16 mouse cellular contexts compared by ENCODE assay signal in genomic region chr15:101372131-101372977, GRCm38 (mm10). TPM values are rescaled to one million over a fixed set of nuclear protein-coding genes. Genes with fewer than 3 reads are reported as not detected.
DNase-seq lines count a peak whose midpoint lies in the region; ATAC-seq and TF ChIP-seq lines count a peak whose summit lies in the region.
"Had no signal": no experiment of that assay in that cellular context is flagged by ENCODE, and none has a peak within 500 bp of the region (broad histone marks: within the 10 kb centered on the region; RNA-seq: fewer than 3 reads in every experiment).

No protein-coding gene starts in this region.

- no peak for TF ChIP-seq CTCF in lung, embryonic 14.5 days (IDR thresholded peaks at IDR 0.05; ENCODE audit: low read depth)

- H3K4me2 ChIP-seq in heart, embryonic 12.5 days: no peak overlapping the region
- H3K4me2 ChIP-seq in kidney, embryonic 15.5 days: no peak overlapping the region
- no peak overlapping the region for H3K4me2 ChIP-seq in lung, embryonic 14.5 days
- H3K4me2 ChIP-seq: neural tube, embryonic 15.5 days had no signal

- peaks cover 7% of the 10 kb centered on the region; the same call in 1 of the 2 replicates for H3K27me3 ChIP-seq in heart, embryonic 12.5 days (replicated peaks)
- 0 out of 2 replicates have a peak, but pooled peaks cover 4% of the 10 kb centered on the region for H3K27me3 ChIP-seq in kidney, embryonic 15.5 days
- no peaks in the 10 kb centered on the region for H3K27me3 ChIP-seq in lung, embryonic 14.5 days (ENCODE audit: insufficient read depth, low read length)
- H3K27me3 ChIP-seq: neural tube, embryonic 15.5 days had no signal

- DNase-seq in heart, adult 11 months: peak; percentile 97
- DNase-seq in kidney, postnatal 14 days: peak; percentile 46
- DNase-seq in lung, embryonic 14.5 days: peak; percentile 15
- DNase-seq in skeletal muscle tissue, adult 2 months (ENCODE audit: low read depth, low spot score): peak; percentile 69
- DNase-seq in MN1 (ENCODE audit: low spot score): no peak
- no peak for DNase-seq in layer of hippocampus, adult 11-12 months (ENCODE audit: low spot score)
- DNase-seq: adrenal gland, adult 8-10 months; cerebellum, adult 18-20 months; gastrocnemius, postnatal 10 days; midbrain, embryonic 14.5 days had no signal

- peaks cover 84% of the 10 kb centered on the region for H3K4me1 ChIP-seq in heart, embryonic 12.5 days (replicated peaks)
- H3K4me1 ChIP-seq in kidney, embryonic 15.5 days: peaks cover 75% of the 10 kb centered on the region
- peaks cover 25% of the 10 kb centered on the region for H3K4me1 ChIP-seq in lung, embryonic 14.5 days (ENCODE audit: insufficient read depth)

- no peak overlapping the region for H3K9ac ChIP-seq in heart, embryonic 12.5 days
- H3K9ac ChIP-seq in kidney, embryonic 15.5 days: no peak overlapping the region
- no peak overlapping the region for H3K9ac ChIP-seq in lung, embryonic 14.5 days
- H3K9ac ChIP-seq: liver, embryonic 14.5 days; neural tube, embryonic 15.5 days had no signal

- H3K9me3 ChIP-seq in heart, embryonic 12.5 days (replicated peaks): no peaks in the 10 kb centered on the region
- no peaks in the 10 kb centered on the region for H3K9me3 ChIP-seq in kidney, embryonic 15.5 days (replicated peaks)
- H3K9me3 ChIP-seq in lung, embryonic 14.5 days (ENCODE audit: low read depth, low read length): no peaks in the 10 kb centered on the region
- H3K9me3 ChIP-seq: neural tube, embryonic 15.5 days had no signal

- H3K27ac ChIP-seq in heart, embryonic 12.5 days (ENCODE audit: poor library complexity, severe bottlenecking): no peak overlapping the region
- no peak overlapping the region for H3K27ac ChIP-seq in kidney, embryonic 15.5 days
- H3K27ac ChIP-seq in lung, embryonic 14.5 days (ENCODE audit: low read depth): no peak overlapping the region
- H3K27ac ChIP-seq: liver, embryonic 14.5 days; neural tube, embryonic 15.5 days had no signal

- no peak overlapping the region for H3K4me3 ChIP-seq in heart, embryonic 12.5 days
- H3K4me3 ChIP-seq in kidney, embryonic 15.5 days (replicated peaks): no peak overlapping the region
- no peak overlapping the region for H3K4me3 ChIP-seq in lung, embryonic 14.5 days (ENCODE audit: low read depth, low read length)
- H3K4me3 ChIP-seq: neural tube, embryonic 15.5 days had no signal

- no peak for ATAC-seq in heart, embryonic 12.5 days (ENCODE audit: insufficient number of reproducible peaks, low FRiP score)
- no peak for ATAC-seq in kidney, embryonic 15.5 days (replicated peaks; ENCODE audit: low FRiP score)
- no peak for ATAC-seq in lung, embryonic 14.5 days (ENCODE audit: insufficient read depth)
- ATAC-seq: inflammation-experienced regulatory T-cells, adult 6 months had no signal

- H3K36me3 ChIP-seq in heart, embryonic 12.5 days: no peaks in the 10 kb centered on the region
- no peaks in the 10 kb centered on the region for H3K36me3 ChIP-seq in kidney, embryonic 15.5 days
- no peaks in the 10 kb centered on the region for H3K36me3 ChIP-seq in lung, embryonic 14.5 days (ENCODE audit: insufficient read depth)
- H3K36me3 ChIP-seq: neural tube, embryonic 15.5 days had no signal

- 47% methylated on average over 7 of the region's 7 CpGs for whole genome bisulfite sequencing in heart, embryonic 12.5 days
- 69% methylated on average over 7 of the region's 7 CpGs for WGBS in kidney, embryonic 15.5 days
- 61% methylated on average over 7 of the region's 7 CpGs for WGBS in lung, embryonic 14.5 days

RNA-seq across cellular contexts. Expression of gene Krt80, which starts 2.4 kb away (rescaled TPM):
- 7.0 and 7.5 TPM in 2 replicates for polyA plus RNA-seq in heart, embryonic 12.5 days (2016; fragmentation: Nextera tagmentation; extraction: Ambion mirVana)
- 1.6 and 2.3 TPM in 2 replicates for polyA plus RNA-seq in kidney, embryonic 15.5 days (2015; fragmentation: Nextera tagmentation; extraction: Ambion mirVana)
- 1.5 and 2.2 TPM in 2 replicates for polyA plus RNA-seq in lung, embryonic 14.5 days (2014; fragmentation: Nextera tagmentation; extraction: Ambion mirVana)
- polyA plus RNA-seq: forebrain, embryonic 11.5 days; midbrain, embryonic 14.5 days had no signal

RNA-seq across cellular contexts. Expression of gene Krt7, which starts 38.5 kb away (rescaled TPM):
- polyA plus RNA-seq in heart, embryonic 12.5 days (2016; fragmentation: Nextera tagmentation; extraction: Ambion mirVana): 25.1 TPM in 2 replicates
- polyA plus RNA-seq in kidney, embryonic 15.5 days (2015; fragmentation: Nextera tagmentation; extraction: Ambion mirVana): 69.4 and 73.4 TPM in 2 replicates
- 108 and 114 TPM in 2 replicates for polyA plus RNA-seq in lung, embryonic 14.5 days (2014; fragmentation: Nextera tagmentation; extraction: Ambion mirVana)

Comparison
In these comparisons a context has a peak if more than half of its experiments do, and no peak if none do; other contexts are left out.
1. DNase-seq: peak in heart, adult 11 months (single experiment), kidney, postnatal 14 days (single experiment), lung, embryonic 14.5 days (single experiment) and skeletal muscle tissue, adult 2 months (single experiment); none in MN1 (single experiment) and layer of hippocampus, adult 11-12 months (single experiment).